Mouse (Mus musculus) spleen, adult 2 months (tissue): Measurements from ENCODE around the gene Slfn2. TPM values are rescaled to one million over a fixed set of nuclear protein-coding genes. Genes with fewer than 3 reads are reported as not detected.
"Not testable (repeated sequence)": the region's sequence is repeated elsewhere in the genome, so short reads cannot be mapped to it uniquely, and the experiment has no call there.

Source experiments
- DNase-seq, 2 experiments: peaks; one replicate each; pipeline versions ENCODE4 v3.0.0 to v3.0.0-alpha.2; 2012 to 2021; ENCODE audit warnings: low spot score in 2 of 2, low read depth in 1 of 2
- H3K27ac ChIP-seq: fragments of 200-500 bp; 2 replicates; pipeline ENCODE4 v1.5.1; 2012; ENCODE audit warnings: low read length, inconsistent platforms; ENCODE audit not compliant: insufficient read depth
- H3K27me3 ChIP-seq: fragments of 200-500 bp; 2 replicates; pipeline ENCODE4 v1.6.1; 2012; ENCODE audit warnings: mild to moderate bottlenecking, moderate library complexity, low read length, inconsistent platforms; ENCODE audit not compliant: control insufficient read depth, insufficient read depth
- H3K36me3 ChIP-seq: fragments of 200-500 bp; 2 replicates; pipeline ENCODE4 v1.6.1; 2012; ENCODE audit warnings: mild to moderate bottlenecking, low read length, inconsistent platforms; ENCODE audit not compliant: control insufficient read depth, insufficient read depth
- H3K4me1 ChIP-seq: fragments of 200-500 bp; 2 replicates; pipeline ENCODE4 v1.6.1; 2011; ENCODE audit warnings: inconsistent platforms; ENCODE audit not compliant: control insufficient read depth, insufficient read depth, insufficient read length
- H3K4me3 ChIP-seq: fragments of 200-500 bp; 2 replicates; pipeline ENCODE4 v1.5.1; 2011; ENCODE audit warnings: mild to moderate bottlenecking, inconsistent platforms; ENCODE audit not compliant: insufficient read depth, insufficient read length; ENCODE audit errors: extremely low read depth
- CTCF ChIP-seq: fragments of 200-500 bp; IDR thresholded peaks from 2 replicates; pipeline ENCODE4 v1.5.1; 2011; ENCODE audit warnings: mild to moderate bottlenecking, inconsistent platforms; ENCODE audit not compliant: insufficient read depth, insufficient read length, insufficient replicate concordance; ENCODE audit errors: extremely low read depth
- POLR2A ChIP-seq: fragments of 200-500 bp; IDR thresholded peaks from 2 replicates; pipeline ENCODE4 v1.6.1; 2011; ENCODE audit warnings: low read depth, low read length, inconsistent platforms
- WGBS: fragments of 180-500 bp; shearing (Covaris S2); methylation state at CpG from one replicate; pipeline ENCODE4 v1.1.7; 2018; 5-methylcytosine and 5-hydroxymethylcytosine counted together
- polyA plus RNA-seq: library from polyadenylated mRNA; depleted of rRNA; stranded (reverse); fragments of >200 nt; gene quantifications from 2 replicates; pipeline ENCODE4 v1.2.3, GENCODE M21; 2012; rRNA removed

Slfn2 gene
- polyA plus RNA-seq: 28.7 and 31.8 TPM in 2 replicates

DNA sequence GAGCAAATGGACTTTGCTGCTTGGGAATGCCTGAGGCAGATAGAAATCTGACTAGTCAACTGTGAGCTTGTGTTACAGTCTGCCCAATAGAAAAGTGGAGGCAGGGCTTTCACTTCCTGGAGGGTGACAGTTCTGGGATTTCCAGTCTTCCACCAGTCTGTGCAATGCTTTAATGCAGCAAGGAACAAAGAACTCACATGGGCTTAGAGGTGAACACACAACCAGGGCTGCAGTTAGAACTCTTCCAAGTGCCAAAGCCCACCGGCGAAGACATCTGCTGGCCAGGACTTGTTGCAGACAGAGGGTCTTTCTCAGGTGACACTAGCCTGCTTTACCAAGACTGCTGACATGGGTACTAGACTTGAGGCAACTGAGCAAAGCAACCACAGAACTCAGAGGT is at the start of gene Slfn2:
TSS of gene Slfn2 (plus strand) at position 167 of the 400 bp plus-strand sequence.
- Histone ChIP-seq H3K27ac (peak within 1 kb of the TSS; percentile 98), H3K4me3 (peak within 1 kb of the TSS; percentile 88), H3K4me1 (peaks cover 7% of the 10 kb centered on the region; the same call in 1 of the 2 replicates), H3K36me3 (peaks cover 20% of the 10 kb centered on the region), H3K27me3 (no peaks in the 10 kb centered on the region)
- 48% methylated on average over 2 of the region's 2 CpGs for WGBS
- peak in 1 of 2 experiments; percentile 58 for DNase-seq
- TF ChIP-seq POLR2A (peak; percentile 90), CTCF (no peak)

- H3K4me1 ChIP-seq: peaks cover 25% of the 10 kb centered on the region
- peak overlapping the region; percentile 30; the same call in 1 of the 2 replicates for H3K4me3 ChIP-seq
- TF ChIP-seq CTCF: no peak
- TF ChIP-seq POLR2A: no peak
- DNase-seq: peak in 1 of 2 experiments; percentile 28
- peaks cover 22% of the 10 kb centered on the region for H3K36me3 ChIP-seq
- no peak overlapping the region for H3K27ac ChIP-seq
- H3K27me3 ChIP-seq: no peaks in the 10 kb centered on the region
Observed at GRCm38 (mm10) chr11:83016093-83016492, 48.8 kb upstream of the Slfn2 start.

DNA sequence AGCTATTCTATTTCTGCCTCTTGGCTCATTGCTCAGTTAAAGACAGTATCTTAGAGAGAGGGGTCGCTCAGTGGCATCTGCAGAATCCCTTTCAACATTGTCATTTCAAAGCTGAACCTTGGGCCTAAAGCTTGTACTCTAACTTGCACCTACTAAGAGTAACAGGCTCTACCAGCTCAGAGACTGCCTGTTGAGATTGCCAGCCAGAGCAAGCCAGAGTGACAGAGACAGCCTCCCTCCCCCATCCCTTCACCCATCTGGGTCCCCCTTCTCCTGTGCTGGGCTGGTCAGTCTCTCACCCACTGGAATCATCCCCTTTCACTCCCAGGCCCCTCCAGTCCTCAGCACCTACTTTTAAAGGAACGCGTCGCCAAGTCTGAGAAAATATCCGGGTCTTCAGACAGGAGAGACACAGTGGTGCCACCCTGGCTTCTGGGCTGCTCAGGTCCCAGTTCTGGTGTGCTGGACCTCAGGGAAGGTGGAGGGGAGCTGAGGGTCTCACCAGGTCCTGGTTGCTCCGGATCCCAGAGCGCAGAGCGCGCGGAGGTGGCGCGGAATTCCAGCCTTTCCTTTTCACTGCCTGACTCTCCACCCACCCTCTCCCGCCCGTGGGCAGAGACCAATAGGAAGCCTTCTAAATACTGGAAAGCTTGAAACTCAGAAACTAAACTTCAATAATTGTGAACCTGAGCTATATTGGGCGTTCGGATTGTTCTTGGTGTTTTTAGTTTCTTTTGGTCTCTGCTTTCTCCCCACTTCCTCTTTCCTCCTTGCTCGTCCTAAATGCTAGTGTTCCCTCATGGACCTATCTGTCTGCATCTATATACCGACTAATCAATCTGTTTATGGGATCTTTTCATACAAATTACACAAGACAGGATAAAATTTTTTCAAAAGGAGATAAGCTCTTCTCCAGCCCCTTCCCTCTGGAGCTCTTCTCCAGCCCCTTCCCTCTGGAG is 45.1 kb upstream of the Slfn2 start:
- Histone ChIP-seq H3K27ac (peak overlapping the region; percentile 95), H3K4me1 (peaks cover 16% of the 10 kb centered on the region), H3K4me3 (peak overlapping the region; percentile 86)
- peak in 1 of 2 experiments; percentile 11 for DNase-seq
- H3K27me3 ChIP-seq, H3K36me3 ChIP-seq: not testable (repeated sequence)
- 16% methylated on average over 18 of the region's 18 CpGs for WGBS

DNA sequence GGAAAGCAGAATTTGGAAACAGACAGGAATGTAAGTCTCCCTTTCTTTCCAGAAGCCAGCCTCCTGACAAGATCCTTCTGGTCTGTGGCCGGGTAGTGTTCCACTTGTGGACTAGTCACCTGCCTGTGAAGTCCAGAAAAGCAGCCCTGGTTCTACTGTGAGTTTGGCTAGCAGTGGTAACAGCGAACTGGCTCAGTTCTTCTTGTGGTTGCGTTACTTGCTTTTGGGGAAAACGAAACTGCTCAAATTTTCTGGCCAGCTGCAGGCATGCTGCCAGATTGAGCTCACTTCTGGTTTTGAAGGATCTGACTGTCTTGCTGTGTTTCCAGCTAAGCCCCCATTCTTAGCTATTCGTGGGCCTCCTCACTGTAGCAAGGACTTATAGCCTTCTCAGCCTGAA is 44.3 kb upstream of the Slfn2 start, which contains the start of gene Slfn8:
TSS of gene Slfn8 (minus strand) at position 190 of the 400 bp plus-strand sequence.
- peak; percentile 61 to 63 for DNase-seq

DNA sequence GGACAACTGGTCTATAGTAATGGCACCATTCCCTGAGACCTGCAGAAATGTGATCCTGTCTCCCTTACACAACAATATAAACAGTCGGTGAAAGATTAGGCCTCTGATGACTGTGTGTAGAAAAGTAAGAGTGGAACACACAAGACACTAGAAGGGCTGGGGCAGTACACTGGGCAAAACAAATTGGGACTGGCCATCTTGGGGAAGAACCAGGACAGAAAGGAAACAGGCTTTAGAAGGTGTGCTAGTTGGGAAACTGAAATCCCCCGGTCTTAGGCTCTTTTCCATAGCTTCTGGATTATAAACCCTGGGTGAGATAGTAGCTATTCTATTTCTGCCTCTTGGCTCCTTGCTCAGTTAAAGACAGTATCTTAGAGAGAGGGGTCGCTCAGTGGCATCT is 26.2 kb upstream of the Slfn2 start:
- WGBS: 77% methylated on average over 3 of the region's 3 CpGs
- H3K27ac ChIP-seq: not testable (repeated sequence)

More for the DNA sequence above, 44.3 kb upstream of the Slfn2 start, which contains the start of gene Slfn8:
- Histone ChIP-seq H3K4me1 (peaks cover 16% of the 10 kb centered on the region), H3K4me3 (peak within 1 kb of the TSS; percentile 86), H3K36me3 (peaks cover 4% of the 10 kb centered on the region; the same call in 1 of the 2 replicates), H3K27me3 (no peaks in the 10 kb centered on the region), H3K27ac (peak within 1 kb of the TSS; percentile 95)
- TF ChIP-seq POLR2A (peak; percentile 38), CTCF (no peak)
- WGBS: under 1% methylated on average over 5 of the region's 5 CpGs

DNA sequence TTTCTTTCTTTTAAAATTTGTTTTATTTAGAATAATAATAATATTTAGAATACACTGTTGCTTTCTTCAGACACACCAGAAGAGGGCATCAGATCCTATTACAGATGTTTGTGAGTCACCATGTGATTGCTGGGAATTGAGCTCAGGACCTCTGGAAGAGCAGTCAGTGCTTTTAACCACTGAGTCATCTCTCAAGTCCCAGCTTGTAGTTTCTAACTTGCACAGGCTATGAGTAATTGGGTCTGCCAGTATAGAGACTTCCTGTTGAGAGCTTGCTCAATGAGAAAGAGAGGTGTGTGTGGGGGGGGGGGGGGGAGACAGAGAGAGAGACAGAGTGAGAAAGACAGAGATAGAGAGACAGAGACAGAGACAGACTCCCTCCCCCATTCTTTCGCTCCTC is 25.8 kb upstream of the Slfn2 start:
- no peaks in the 10 kb centered on the region for H3K36me3 ChIP-seq
- H3K27ac ChIP-seq: no peak overlapping the region
- no peak overlapping the region for H3K4me3 ChIP-seq
- no peaks in the 10 kb centered on the region for H3K27me3 ChIP-seq
- H3K4me1 ChIP-seq: no peaks in the 10 kb centered on the region
- no peak for DNase-seq
- WGBS: 63% methylated on average over 1 of the region's 1 CpGs
- TF ChIP-seq POLR2A (no peak), CTCF (no peak)

More for the DNA sequence above, 26.2 kb upstream of the Slfn2 start:
- not testable (repeated sequence) for H3K36me3 ChIP-seq, H3K27me3 ChIP-seq, DNase-seq, H3K4me1 ChIP-seq, H3K4me3 ChIP-seq

DNA sequence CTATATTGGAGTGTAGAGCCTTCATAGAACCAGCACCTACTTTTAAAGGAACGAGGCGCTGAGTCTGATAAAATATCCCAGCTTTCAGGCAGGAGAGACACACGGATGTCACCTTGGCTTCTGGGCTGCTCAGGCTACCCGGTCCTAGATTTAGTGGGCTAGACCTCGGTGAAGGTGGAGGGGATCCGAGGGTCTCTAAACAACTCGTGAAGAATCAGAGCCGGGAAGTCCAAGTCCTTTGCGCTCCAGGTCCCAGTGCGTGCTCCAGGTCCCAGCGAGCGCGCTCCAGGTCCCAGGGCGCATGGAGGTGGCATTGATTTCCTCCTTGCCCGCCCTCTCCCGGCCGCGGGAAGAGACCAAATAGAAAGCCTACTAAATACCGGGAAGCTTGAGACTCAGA is 25.1 kb upstream of the Slfn2 start:
- 8% methylated on average over 19 of the region's 19 CpGs for WGBS
- H3K36me3 ChIP-seq: no peaks in the 10 kb centered on the region
- TF ChIP-seq CTCF: no peak
- TF ChIP-seq POLR2A: no peak
- DNase-seq: no peak
- no peaks in the 10 kb centered on the region for H3K4me1 ChIP-seq
- peak overlapping the region; percentile 53 for H3K4me3 ChIP-seq
- no peaks in the 10 kb centered on the region for H3K27me3 ChIP-seq
- H3K27ac ChIP-seq: peak overlapping the region; percentile 26; the same call in 1 of the 2 replicates
